Mouse (Mus musculus) c-Kit-positive CD71-positive TER-119-negative erythroid progenitor cells, embryonic 14.5 days (primary cell): ENCODE measurements around the gene Adcy4.

Source experiments
- DNase-seq: peaks from one replicate; pipeline ENCODE4 v3.0.0-alpha.2; 2013; ENCODE audit warnings: low read depth

The Adcy4 gene

GRCm38 (mm10) chr14:55719737-55720136 is 64.2 kb downstream of the Adcy4 start:
- DNase-seq, result no peak
